Mouse (Mus musculus) naive thymus-derived CD4-positive, alpha-beta T cell, adult 2 months (primary cell): ENCODE data around the gene Rpl3.
"Not testable (repeated sequence)": the region's sequence is repeated elsewhere in the genome, so short reads cannot be mapped to it uniquely, and the experiment has no call there.

Experiments
- DNase-seq: peaks from one replicate; pipeline ENCODE4 v3.0.0-alpha.2; 2011; ENCODE audit warnings: low read depth

The Rpl3 gene

GRCm38 (mm10) chr15:80091121-80091955 lies at the start of gene Rpl3, which contains the start of gene Syngr1:
TSS of gene Rpl3 (minus strand) at chr15:80091868.
TSS of gene Syngr1 (plus strand) at chr15:80091334.
- peak; percentile 88 for DNase-seq

GRCm38 (mm10) chr15:80140878-80141277 lies 49.2 kb upstream of the Rpl3 start:
- no peak for DNase-seq

GRCm38 (mm10) chr15:80140302-80140701 lies 48.6 kb upstream of the Rpl3 start:
- DNase-seq = no peak

- DNase-seq = no peak
Measured at GRCm38 (mm10) chr15:80137945-80138791, 46.5 kb upstream of the Rpl3 start.

- no peak for DNase-seq
Measured at GRCm38 (mm10) chr15:80136645-80137044, 45.0 kb upstream of the Rpl3 start.

- DNase-seq = no peak
Measured at GRCm38 (mm10) chr15:80135499-80135898, 43.8 kb upstream of the Rpl3 start.

- no peak for DNase-seq
Measured at GRCm38 (mm10) chr15:80134450-80134847, 42.8 kb upstream of the Rpl3 start.

- DNase-seq = no peak
Measured at GRCm38 (mm10) chr15:80133682-80134449, 42.2 kb upstream of the Rpl3 start.

GRCm38 (mm10) chr15:80132993-80133586 lies 41.4 kb upstream of the Rpl3 start, which contains the start of gene Tab1:
TSS of gene Tab1 (plus strand) at chr15:80133127.
- DNase-seq = peak; percentile 95

GRCm38 (mm10) chr15:80132452-80132851 lies 40.8 kb upstream of the Rpl3 start:
- no peak for DNase-seq

- no peak for DNase-seq
Measured at GRCm38 (mm10) chr15:80131421-80131820, 39.8 kb upstream of the Rpl3 start.

- DNase-seq = no peak
Measured at GRCm38 (mm10) chr15:80130689-80131088, 39.0 kb upstream of the Rpl3 start.

- no peak for DNase-seq
Measured at GRCm38 (mm10) chr15:80129982-80130381, 38.3 kb upstream of the Rpl3 start.

- peak; percentile 36 for DNase-seq
Measured at GRCm38 (mm10) chr15:80127191-80127590, 35.5 kb upstream of the Rpl3 start.

- DNase-seq = no peak
Measured at GRCm38 (mm10) chr15:80124651-80125050, 33.0 kb upstream of the Rpl3 start.

- DNase-seq = not testable (repeated sequence)
Measured at GRCm38 (mm10) chr15:80122431-80122830, 30.8 kb upstream of the Rpl3 start.

- no peak for DNase-seq
Measured at GRCm38 (mm10) chr15:80121721-80122325, 30.2 kb upstream of the Rpl3 start.

GRCm38 (mm10) chr15:80119076-80119475 lies 27.4 kb upstream of the Rpl3 start:
- no peak for DNase-seq

GRCm38 (mm10) chr15:80117154-80117553 lies 25.5 kb upstream of the Rpl3 start:
- no peak for DNase-seq

GRCm38 (mm10) chr15:80115866-80116794 lies 24.5 kb upstream of the Rpl3 start:
- no peak for DNase-seq
